Mouse (Mus musculus) limb, embryonic 12.5 days (tissue): ENCODE data around the gene Gtf3c1. TPM values are rescaled to one million over a fixed set of nuclear protein-coding genes. Genes with fewer than 3 reads are reported as not detected.

Experiments
- ATAC-seq: fragments of 200-750 bp; cut with Nextera tagmentation; 2 replicates; pipeline ENCODE4 v1.8.0; 2017; ENCODE audit warnings: low read depth, moderate TSS enrichment; ENCODE audit not compliant: insufficient number of reproducible peaks, insufficient read depth, low FRiP score, low TSS enrichment
- H3K27ac ChIP-seq: fragments of 300-500 bp; sonication (generic); 2 replicates; pipeline ENCODE4 v1.5.1; 2016; ENCODE audit warnings: mild to moderate bottlenecking, moderate library complexity
- H3K27me3 ChIP-seq: fragments of 300-500 bp; sonication (generic); 2 replicates; pipeline ENCODE4 v1.6.1; 2016; ENCODE audit warnings: mild to moderate bottlenecking, moderate library complexity
- H3K36me3 ChIP-seq: fragments of 300-500 bp; sonication (generic); 2 replicates; pipeline ENCODE4 v1.6.1; 2016; ENCODE audit warnings: mild to moderate bottlenecking, moderate library complexity
- H3K4me1 ChIP-seq: fragments of 300-500 bp; sonication (generic); replicated peaks from 2 replicates; pipeline ENCODE4 v1.6.1; 2016
- H3K4me2 ChIP-seq: fragments of 300-500 bp; sonication (generic); 2 replicates; pipeline ENCODE4 v1.6.1; 2016; ENCODE audit warnings: mild to moderate bottlenecking, moderate library complexity
- H3K4me3 ChIP-seq: fragments of 300-500 bp; sonication (generic); replicated peaks from 2 replicates; pipeline ENCODE4 v1.5.1; 2016; ENCODE audit warnings: mild to moderate bottlenecking
- H3K9ac ChIP-seq: fragments of 300-500 bp; sonication (generic); replicated peaks from 2 replicates; pipeline ENCODE4 v1.6.1; 2016; ENCODE audit warnings: mild to moderate bottlenecking, moderate library complexity
- H3K9me3 ChIP-seq: fragments of 300-500 bp; sonication (generic); 2 replicates; pipeline ENCODE4 v1.6.1; 2016; ENCODE audit warnings: mild to moderate bottlenecking, moderate library complexity
- WGBS: fragments of 180-500 bp; shearing (Covaris S2); methylation state at CpG from one replicate; pipeline ENCODE4 v1.1.7; 2016; 5-methylcytosine and 5-hydroxymethylcytosine counted together
- polyA plus RNA-seq: library from polyadenylated mRNA; unstranded; fragments of >200 nt; fragmentation: Nextera tagmentation; extraction: Ambion mirVana; gene quantifications from 2 replicates; pipeline ENCODE4 v1.2.1, GENCODE M21; 2016

Gtf3c1 gene
- 48.1 and 48.2 TPM in 2 replicates for polyA plus RNA-seq

GRCm38 (mm10) chr7:125707593-125708022 lies at the start of gene Gtf3c1, which contains the start of gene D430042O09Rik:
Gene Gtf3c1, minus strand, starts transcription at chr7:125707780.
Gene D430042O09Rik, plus strand, starts transcription at chr7:125707888.
- H3K4me1 ChIP-seq: peaks cover 30% of the 10 kb centered on the region
- no peaks in the 10 kb centered on the region for H3K9me3 ChIP-seq
- no peaks in the 10 kb centered on the region for H3K27me3 ChIP-seq
- peak within 1 kb of the TSS; percentile 71 for H3K4me3 ChIP-seq
- peak within 1 kb of the TSS; percentile 80 for H3K4me2 ChIP-seq
- peak within 1 kb of the TSS; percentile 78 for H3K9ac ChIP-seq
- under 1% methylated on average over 45 of the region's 45 CpGs for WGBS
- H3K27ac ChIP-seq: peak within 1 kb of the TSS; percentile 93
- H3K36me3 ChIP-seq: peaks cover 20% of the 10 kb centered on the region
- peak; percentile 98 for ATAC-seq

GRCm38 (mm10) chr7:125756806-125757205 lies 49.2 kb upstream of the Gtf3c1 start:
- H3K27me3 ChIP-seq: no peaks in the 10 kb centered on the region
- H3K36me3 ChIP-seq: peaks cover 18% of the 10 kb centered on the region
- no peaks in the 10 kb centered on the region for H3K9me3 ChIP-seq
- ATAC-seq: no peak
- no peak overlapping the region for H3K4me3 ChIP-seq
- WGBS: 75% methylated on average over 6 of the region's 6 CpGs
- no peaks in the 10 kb centered on the region for H3K4me1 ChIP-seq
- H3K27ac ChIP-seq: no peak overlapping the region
- no peak overlapping the region for H3K4me2 ChIP-seq
- H3K9ac ChIP-seq: no peak overlapping the region

GRCm38 (mm10) chr7:125753326-125753715 lies 45.7 kb upstream of the Gtf3c1 start:
- Histone ChIP-seq H3K27ac (no peak overlapping the region), H3K27me3 (no peaks in the 10 kb centered on the region), H3K9ac (no peak overlapping the region), H3K4me3 (no peak overlapping the region), H3K4me2 (no peak overlapping the region), H3K36me3 (peaks cover 12% of the 10 kb centered on the region; the same call in 1 of the 2 replicates), H3K4me1 (no peaks in the 10 kb centered on the region), H3K9me3 (no peaks in the 10 kb centered on the region)
- WGBS: 84% methylated on average over 3 of the region's 3 CpGs
- ATAC-seq: no peak

- no peak for ATAC-seq
- peaks cover 12% of the 10 kb centered on the region; the same call in 1 of the 2 replicates for H3K36me3 ChIP-seq
- H3K27ac ChIP-seq: no peak overlapping the region
- H3K9me3 ChIP-seq: no peaks in the 10 kb centered on the region
- no peaks in the 10 kb centered on the region for H3K4me1 ChIP-seq
- H3K27me3 ChIP-seq: no peaks in the 10 kb centered on the region
- H3K4me3 ChIP-seq: no peak overlapping the region
- H3K4me2 ChIP-seq: no peak overlapping the region
- no peak overlapping the region for H3K9ac ChIP-seq
- 86% methylated on average over 7 of the region's 7 CpGs for WGBS
Measured at GRCm38 (mm10) chr7:125752699-125753325, 45.2 kb upstream of the Gtf3c1 start.

GRCm38 (mm10) chr7:125748186-125748585 lies 40.6 kb upstream of the Gtf3c1 start:
- Histone ChIP-seq H3K4me3 (no peak overlapping the region), H3K27ac (no peak overlapping the region), H3K27me3 (no peaks in the 10 kb centered on the region), H3K9ac (no peak overlapping the region), H3K9me3 (no peaks in the 10 kb centered on the region), H3K4me1 (no peaks in the 10 kb centered on the region), H3K4me2 (no peak overlapping the region), H3K36me3 (peaks cover 7% of the 10 kb centered on the region; the same call in 1 of the 2 replicates)
- WGBS: 52% methylated on average over 3 of the region's 3 CpGs
- no peak for ATAC-seq

GRCm38 (mm10) chr7:125747316-125747690 lies 39.7 kb upstream of the Gtf3c1 start:
- WGBS: 61% methylated on average over 7 of the region's 7 CpGs
- Histone ChIP-seq H3K9ac (no peak overlapping the region), H3K4me1 (no peaks in the 10 kb centered on the region), H3K27ac (no peak overlapping the region), H3K27me3 (no peaks in the 10 kb centered on the region), H3K4me3 (no peak overlapping the region), H3K9me3 (no peaks in the 10 kb centered on the region), H3K36me3 (peaks cover 4% of the 10 kb centered on the region; the same call in 1 of the 2 replicates), H3K4me2 (no peak overlapping the region)
- ATAC-seq: no peak

GRCm38 (mm10) chr7:125746621-125747315 lies 39.2 kb upstream of the Gtf3c1 start:
- Histone ChIP-seq H3K9ac (no peak overlapping the region), H3K27ac (no peak overlapping the region), H3K4me2 (no peak overlapping the region), H3K27me3 (no peaks in the 10 kb centered on the region), H3K4me3 (no peak overlapping the region), H3K36me3 (peaks cover 4% of the 10 kb centered on the region; the same call in 1 of the 2 replicates), H3K9me3 (no peaks in the 10 kb centered on the region), H3K4me1 (no peaks in the 10 kb centered on the region)
- WGBS: 85% methylated on average over 2 of the region's 2 CpGs
- ATAC-seq: no peak

- no peak overlapping the region for H3K4me2 ChIP-seq
- no peaks in the 10 kb centered on the region for H3K36me3 ChIP-seq
- no peak overlapping the region for H3K9ac ChIP-seq
- no peaks in the 10 kb centered on the region for H3K9me3 ChIP-seq
- no peaks in the 10 kb centered on the region for H3K27me3 ChIP-seq
- ATAC-seq: no peak
- 73% methylated on average over 1 of the region's 1 CpGs for WGBS
- H3K4me3 ChIP-seq: no peak overlapping the region
- H3K27ac ChIP-seq: no peak overlapping the region
- H3K4me1 ChIP-seq: no peaks in the 10 kb centered on the region
Measured at GRCm38 (mm10) chr7:125744774-125745173, 37.2 kb upstream of the Gtf3c1 start.

- H3K4me3 ChIP-seq: no peak overlapping the region
- no peak for ATAC-seq
- WGBS: 63% methylated on average over 1 of the region's 1 CpGs
- H3K27me3 ChIP-seq: no peaks in the 10 kb centered on the region
- H3K9ac ChIP-seq: no peak overlapping the region
- H3K36me3 ChIP-seq: no peaks in the 10 kb centered on the region
- no peak overlapping the region for H3K4me2 ChIP-seq
- H3K27ac ChIP-seq: no peak overlapping the region
- no peaks in the 10 kb centered on the region for H3K4me1 ChIP-seq
- no peaks in the 10 kb centered on the region for H3K9me3 ChIP-seq
Measured at GRCm38 (mm10) chr7:125741271-125741703, 33.7 kb upstream of the Gtf3c1 start.

GRCm38 (mm10) chr7:125740521-125740920 lies 32.9 kb upstream of the Gtf3c1 start:
- H3K4me2 ChIP-seq: no peak overlapping the region
- no peak for ATAC-seq
- H3K27ac ChIP-seq: no peak overlapping the region
- no peak overlapping the region for H3K4me3 ChIP-seq
- H3K9ac ChIP-seq: no peak overlapping the region
- WGBS: 87% methylated on average over 2 of the region's 2 CpGs
- no peaks in the 10 kb centered on the region for H3K4me1 ChIP-seq
- H3K9me3 ChIP-seq: no peaks in the 10 kb centered on the region
- H3K36me3 ChIP-seq: no peaks in the 10 kb centered on the region
- no peaks in the 10 kb centered on the region for H3K27me3 ChIP-seq

GRCm38 (mm10) chr7:125736366-125737015 lies 28.9 kb upstream of the Gtf3c1 start:
- no peak overlapping the region for H3K9ac ChIP-seq
- H3K27me3 ChIP-seq: no peaks in the 10 kb centered on the region
- ATAC-seq: no peak
- no peaks in the 10 kb centered on the region for H3K9me3 ChIP-seq
- no peaks in the 10 kb centered on the region for H3K4me1 ChIP-seq
- H3K36me3 ChIP-seq: no peaks in the 10 kb centered on the region
- H3K4me2 ChIP-seq: no peak overlapping the region
- WGBS: 82% methylated on average over 4 of the region's 4 CpGs
- no peak overlapping the region for H3K4me3 ChIP-seq
- no peak overlapping the region for H3K27ac ChIP-seq
